Mouse (Mus musculus): ENCODE results near the gene Lhfpl2. TPM values are rescaled to one million over a fixed set of nuclear protein-coding genes. Genes with fewer than 3 reads are reported as not detected.
"Not testable (repeated sequence)": the region's sequence is repeated elsewhere in the genome, so short reads cannot be mapped to it uniquely, and the experiment has no call there.

Gene Lhfpl2
- 10 to 100 TPM; 27.4 to 49.2 (median 34.5) TPM for total RNA-seq (2022)

DNA sequence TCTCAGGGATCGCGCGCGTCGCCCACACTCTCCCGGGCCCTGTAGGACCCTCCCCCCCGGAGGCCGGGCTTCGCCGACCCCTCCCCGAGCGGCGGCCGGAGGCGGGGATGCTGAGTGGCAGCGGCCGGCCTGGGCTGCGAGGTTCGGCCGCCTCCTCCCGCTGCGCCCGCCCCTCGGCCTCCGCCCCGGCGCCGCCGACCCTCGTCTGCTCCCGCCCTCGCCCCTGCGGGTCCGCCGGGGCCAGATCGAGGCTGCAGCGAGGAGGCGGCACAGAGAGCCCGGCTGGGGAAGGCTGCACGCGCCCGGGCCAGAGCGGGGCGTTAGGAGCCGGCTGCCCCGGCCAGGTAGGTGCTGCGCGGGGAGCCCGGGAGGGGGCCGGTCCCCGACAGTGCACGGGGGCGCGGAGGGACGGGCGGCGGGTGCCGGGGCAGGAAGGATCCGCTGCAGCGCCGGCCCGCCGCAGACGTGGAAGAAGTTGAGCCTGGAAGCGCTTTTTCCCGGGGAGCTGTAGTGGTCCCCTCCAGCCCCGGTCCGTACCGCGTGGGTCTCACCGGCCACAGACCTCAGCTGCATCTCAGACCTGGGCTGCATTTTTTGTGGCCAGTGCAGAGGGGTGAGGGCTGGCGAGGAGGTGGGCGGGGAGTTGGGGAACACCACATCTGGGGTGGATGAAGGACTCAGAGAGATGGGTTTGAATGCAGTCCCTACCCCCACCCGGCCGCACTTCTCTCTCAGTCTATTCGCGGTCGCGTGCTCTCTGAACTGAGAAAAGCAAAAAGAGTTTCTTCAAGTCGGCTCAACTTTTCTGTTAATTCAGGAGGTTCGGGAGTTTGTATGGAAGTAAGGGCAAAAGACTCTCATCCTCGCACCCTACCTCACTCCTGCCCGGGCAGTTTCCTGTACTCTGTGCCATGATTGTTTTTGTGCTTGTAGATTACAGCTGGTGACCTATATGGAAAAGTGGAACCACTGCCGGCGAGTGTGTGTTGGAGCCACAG, at the start of gene Lhfpl2:
TSS of gene Lhfpl2 (plus strand) at position 234 of the 998 bp plus-strand sequence.
- no peak for DNase-seq

DNA sequence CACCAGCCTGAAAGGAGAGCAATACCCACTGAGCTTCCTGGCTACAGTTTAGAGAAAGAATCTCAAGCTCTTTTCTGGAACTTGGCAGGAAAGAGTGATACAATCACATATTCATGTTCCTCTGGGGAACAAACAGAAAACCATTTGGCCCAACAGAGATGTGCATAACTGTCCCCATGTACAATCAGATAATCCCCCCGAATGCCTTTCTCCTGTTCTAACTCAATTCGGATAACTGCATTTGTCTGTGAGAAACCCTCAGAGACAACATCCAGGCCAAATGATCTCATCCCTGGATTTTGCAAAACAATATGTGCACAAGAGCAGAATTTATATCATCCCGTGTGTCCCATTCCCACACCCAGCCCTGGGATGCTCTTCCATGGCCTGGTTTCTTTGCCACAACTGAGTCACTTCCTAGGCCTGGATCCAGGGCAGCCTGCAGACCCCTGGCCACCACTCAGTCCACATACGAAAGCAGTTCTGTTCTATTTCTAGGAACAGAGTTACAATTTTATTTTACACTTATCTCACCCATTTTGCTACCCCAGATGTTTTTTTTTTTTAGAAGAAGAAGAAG, 45.5 kb upstream of the Lhfpl2 start:
- DNase-seq = no peak

DNA sequence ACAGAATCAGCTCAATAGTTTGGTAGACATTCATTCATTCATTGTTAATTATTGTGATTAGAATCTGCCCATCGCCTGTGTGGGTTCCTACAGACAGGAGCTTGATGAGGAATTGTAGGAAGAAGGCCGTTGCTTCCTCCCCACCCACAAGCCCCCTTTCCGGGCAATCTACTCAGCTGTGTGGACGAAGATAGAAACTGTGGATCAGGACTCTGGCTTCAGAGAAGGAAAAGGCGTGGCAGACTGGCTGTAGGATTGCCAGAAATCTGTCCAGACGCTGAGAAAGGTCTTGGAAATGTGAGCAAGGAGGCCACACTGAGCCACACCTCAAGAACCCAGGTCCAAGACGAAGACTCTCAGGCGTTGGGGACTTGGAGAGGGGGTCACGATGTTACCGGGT, 43.6 kb upstream of the Lhfpl2 start:
- no peak for DNase-seq

DNA sequence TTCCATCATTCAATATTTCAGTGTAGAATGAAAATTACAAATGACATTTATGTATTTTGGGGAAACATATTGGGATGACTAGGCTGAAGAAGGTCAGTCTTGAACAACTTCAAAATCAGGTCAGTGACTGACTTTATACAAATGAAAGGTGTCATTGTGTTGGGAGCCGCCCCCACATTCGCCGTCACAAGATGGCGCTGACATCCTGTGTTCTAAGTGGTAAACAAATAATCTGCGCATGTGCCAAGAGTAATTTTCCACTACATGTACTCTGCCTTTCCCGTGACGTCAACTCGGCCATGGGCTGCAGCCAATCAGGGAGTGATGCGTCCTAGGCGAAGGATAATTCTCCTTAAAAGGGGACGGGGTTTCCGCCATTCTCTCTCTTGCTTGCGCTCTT, 33.0 kb upstream of the Lhfpl2 start:
- not testable (repeated sequence) for DNase-seq

DNA sequence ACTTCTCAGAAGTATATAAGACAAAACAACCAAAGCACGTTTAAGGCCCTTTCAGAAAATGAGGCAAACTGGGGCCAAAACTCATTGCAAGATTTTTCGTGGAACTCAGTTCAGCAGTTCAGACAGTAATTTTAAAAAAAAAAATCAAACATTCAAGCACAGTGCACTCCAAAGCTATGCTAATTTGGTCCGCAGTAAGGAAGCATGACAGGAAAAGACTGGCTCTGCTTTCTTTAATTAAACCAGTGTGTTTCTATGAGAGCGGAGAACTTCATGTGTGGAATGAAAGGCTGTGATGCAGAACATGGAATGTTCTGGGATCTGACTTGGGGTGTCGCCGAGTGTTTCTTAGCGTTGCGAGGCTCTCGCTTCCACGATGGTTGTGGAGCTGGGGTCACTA, 28.4 kb upstream of the Lhfpl2 start:
- DNase-seq = no peak

DNA sequence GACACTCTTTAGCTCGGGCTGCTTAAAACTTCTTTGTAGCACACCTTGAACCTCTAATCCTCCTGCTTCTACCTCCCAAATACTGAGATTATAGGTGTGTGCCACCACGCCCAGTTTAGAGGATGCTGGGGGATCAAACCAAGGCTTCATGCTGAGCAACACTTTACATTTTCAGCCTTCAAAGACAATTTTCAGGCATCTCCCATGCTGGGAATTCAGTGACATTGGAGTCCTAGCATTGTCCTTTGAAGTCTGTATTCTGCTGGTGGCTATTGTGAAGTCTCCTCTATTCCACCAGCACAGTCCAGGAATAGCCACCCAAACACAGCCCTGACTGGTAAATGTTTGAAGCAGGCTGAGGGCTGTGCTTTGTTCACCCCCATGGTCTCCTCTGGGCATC, 27.0 kb upstream of the Lhfpl2 start:
- no peak for DNase-seq

DNA sequence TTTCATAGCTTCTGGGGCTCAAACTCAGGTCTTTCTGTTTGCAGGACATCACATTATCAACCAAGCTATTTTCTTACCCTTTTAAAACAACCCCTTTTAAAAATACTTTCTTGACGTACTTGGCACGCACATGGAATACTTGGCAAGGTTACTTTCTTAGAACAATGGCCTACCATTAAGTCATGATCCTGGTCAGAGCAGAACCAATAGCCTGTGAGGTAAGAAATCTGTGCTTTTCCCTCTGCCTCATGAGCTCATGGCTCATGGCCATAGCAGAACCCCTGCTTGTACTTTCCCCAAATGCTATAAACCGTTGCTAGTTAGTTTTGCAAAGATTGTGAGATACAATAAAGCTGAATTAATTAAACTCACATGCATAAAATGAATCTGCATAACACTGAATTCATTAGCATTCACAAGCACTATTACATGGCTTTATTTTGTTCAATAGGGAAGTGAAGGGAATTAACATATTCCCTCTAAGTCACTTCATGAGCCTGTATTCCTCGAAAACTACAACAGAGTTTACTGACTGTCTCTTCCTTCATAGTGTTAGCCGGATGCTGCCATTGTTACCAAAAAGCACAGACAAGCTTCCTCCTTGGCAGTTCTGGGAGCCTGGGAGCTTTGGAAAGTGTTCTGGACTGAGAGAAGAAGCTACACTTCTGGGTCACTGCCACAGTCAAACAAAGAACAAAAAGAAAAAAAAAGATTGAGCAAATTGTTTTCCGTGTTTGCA, 20.1 kb upstream of the Lhfpl2 start:
- no peak for DNase-seq

DNA sequence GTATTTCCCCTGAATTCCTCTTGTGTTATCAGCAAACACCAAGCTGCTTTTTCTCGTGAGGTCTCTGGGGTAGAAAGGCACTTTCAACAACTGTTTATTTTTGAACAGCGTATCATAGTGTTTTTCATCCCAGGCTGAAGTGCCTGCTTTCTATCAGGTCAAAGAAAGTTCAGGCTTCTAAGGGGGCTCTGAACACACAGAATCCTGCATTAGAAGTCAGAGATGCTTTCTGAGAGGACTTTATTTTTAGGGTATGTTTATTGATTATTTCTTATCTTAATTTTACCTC, 19.6 kb upstream of the Lhfpl2 start:
- no peak for DNase-seq

DNA sequence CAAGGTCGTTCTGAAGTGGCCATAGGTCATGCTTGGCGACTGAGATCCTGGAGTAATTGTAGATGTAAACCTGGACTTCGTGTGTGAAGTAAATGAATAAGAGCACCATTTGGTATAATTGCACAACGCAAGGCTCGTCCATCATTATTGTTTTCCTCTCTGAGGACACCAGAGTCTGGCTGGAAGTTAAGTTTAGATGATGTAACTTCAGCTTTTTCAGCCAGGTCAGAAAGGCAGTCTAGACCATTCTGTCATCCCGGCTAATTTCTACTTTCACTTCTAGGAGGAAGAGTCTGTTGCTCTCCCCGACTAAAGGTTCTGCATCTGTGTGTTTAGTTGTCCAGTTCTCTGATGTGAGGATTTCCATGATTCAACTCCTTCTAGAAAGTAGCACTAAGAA, 7.6 kb upstream of the Lhfpl2 start:
- DNase-seq = no peak

DNA sequence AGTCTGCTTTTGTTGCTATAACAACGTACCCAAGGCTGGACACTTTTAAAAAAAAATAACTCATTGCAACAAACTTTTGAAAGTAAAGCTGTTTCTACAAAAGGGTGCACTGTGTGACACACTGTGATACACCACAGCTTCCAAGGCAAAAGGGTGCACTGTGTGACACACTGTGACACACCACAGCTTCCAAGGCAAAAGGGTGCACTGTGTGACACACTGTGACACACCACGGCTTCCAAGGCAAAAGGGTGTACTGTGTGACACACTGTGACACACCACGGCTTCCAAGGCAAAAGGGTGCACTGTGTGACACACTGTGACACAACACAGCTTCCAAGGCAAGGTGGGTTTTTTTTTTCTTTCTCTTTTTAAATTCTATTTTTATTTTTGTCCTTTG, 6.8 kb upstream of the Lhfpl2 start:
- DNase-seq = no peak

DNA sequence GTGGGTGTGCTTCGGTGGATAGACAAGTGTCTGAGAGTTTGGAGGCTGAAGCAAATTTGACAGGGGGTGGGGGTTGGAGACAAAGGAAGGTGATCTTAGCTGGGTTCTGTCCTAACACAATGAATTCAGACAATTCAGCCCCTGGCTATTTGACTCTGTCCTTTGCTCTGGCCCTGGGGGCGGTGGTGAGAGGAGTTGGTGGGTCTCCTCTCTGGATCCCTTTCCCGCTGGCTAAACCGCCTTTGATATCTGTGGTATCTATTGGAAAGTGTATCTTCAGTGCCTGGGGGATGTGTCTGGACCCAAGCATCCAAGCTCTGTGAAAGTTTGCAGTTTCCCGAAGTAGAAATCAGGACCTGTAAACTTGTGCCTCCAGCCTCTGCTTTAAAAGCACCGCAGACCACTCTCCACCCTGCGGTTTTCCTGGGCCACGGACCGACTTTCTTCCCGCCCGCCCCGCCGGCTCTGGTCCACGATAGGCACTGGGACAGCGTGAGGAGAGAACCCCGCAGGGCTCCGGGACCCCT, 497 bp upstream of the Lhfpl2 start:
- no peak for DNase-seq

DNA sequence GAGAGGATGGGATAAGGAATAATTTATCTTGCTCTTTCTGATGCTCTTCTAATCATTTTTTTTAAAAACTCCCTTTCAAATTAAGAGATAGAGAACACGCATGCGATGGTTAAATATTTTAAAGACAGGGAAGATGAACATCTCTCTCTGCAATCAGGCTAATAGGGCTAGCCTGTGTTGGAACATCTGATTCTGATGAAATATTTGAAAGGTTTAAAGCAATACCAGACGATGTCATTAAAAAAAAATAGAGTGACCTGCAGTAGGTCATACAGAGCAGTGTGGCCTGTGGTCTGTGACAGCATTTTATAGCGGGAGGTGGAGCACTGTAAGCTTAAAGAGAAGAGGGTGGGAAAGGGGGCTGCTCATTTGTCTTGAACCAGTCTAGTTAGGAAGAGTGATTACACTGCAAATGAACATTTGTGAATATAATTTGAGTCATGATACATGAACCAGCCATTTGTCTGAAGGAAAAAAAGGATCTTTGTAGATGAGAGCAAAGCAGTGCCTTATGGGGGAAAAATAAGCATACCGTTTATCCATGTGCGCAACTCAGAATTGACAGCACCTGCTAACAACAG, 1.1 kb downstream of the Lhfpl2 start:
- DNase-seq = no peak

DNA sequence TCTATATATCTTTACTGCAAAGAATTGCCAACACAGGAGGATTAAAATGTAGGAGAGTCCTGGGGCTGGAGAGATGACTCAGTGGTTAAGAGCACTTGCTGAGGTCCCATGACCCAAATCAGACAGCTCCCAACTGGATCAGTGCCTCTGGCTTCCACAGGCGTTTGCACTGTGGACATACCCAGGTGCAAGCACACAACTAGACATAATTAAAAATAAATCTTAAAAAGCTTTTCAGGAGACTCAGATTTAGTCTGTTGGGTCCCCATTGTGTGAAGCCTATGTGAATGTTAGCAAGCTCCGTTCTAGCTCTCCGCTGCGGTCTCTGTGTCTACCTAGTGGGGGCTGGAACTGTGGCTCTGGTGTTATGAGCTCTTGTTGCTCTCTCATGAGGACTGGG, 1.8 kb downstream of the Lhfpl2 start:
- no peak for DNase-seq

DNA sequence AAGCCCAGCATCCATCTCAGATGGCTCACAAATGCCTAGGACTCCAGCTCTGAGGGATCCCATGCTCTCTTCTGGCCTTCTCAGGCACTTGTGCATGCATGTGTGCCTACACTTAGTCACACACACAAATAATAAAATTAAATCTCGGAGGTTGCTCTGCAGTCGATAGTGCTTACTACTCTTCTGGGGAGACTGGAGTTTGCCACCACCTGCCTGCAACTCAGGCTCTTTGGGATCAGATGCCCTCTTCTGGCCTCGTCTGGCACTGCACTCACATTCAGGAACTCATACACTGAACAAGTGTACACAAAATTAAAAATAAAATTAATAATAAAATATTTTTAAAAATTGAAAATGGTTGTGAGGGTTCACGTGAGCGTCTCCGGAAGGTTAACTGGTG, 2.2 kb downstream of the Lhfpl2 start:
- no peak for DNase-seq

DNA sequence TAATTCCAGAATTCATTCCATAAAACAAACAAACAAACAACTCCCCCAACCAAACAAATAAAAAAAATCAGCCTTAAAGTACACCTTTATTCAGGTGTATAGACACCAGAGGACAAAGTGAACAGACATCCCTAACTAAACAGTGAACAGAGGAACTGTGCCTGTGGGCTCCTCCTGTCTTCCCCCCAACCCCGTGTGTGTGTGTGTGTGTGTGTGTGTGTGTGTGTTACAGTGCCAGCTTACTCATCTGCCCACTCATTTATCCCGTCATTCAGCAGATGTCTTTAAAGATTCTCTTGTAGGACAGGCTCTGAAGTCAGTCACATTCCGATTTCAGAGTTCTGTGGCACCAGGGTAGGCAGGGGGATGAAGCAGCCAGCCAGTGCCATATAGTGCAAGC, 2.9 kb downstream of the Lhfpl2 start:
- no peak for DNase-seq

DNA sequence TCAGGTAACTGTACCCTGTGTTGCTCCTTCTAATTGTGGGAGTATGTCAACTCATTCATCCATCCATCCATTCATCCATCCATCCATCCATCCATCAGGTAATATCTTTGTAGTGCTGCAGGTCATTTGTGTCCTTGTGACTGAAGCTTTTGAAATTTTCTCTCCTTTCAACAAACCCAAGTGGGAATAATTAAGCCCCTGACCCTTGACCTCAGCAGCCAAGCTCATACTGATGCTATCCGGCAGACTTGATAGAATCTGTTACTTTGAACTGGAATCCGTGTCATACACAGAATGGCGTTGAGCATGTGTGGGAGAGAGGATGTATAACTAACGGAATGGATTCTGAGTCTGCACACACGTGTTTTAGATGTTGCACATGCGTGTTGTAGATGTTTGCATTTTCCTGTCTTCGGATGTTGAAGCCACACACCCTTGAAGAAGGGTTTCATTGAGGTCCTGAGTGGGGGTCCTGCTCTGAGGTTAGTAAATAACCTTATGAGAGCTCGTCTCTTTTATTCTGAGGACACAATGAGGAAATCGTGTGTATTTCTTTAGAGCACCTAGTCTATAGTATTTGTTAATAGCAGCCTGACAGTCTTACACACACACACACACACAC, 3.8 kb downstream of the Lhfpl2 start:
- no peak for DNase-seq

DNA sequence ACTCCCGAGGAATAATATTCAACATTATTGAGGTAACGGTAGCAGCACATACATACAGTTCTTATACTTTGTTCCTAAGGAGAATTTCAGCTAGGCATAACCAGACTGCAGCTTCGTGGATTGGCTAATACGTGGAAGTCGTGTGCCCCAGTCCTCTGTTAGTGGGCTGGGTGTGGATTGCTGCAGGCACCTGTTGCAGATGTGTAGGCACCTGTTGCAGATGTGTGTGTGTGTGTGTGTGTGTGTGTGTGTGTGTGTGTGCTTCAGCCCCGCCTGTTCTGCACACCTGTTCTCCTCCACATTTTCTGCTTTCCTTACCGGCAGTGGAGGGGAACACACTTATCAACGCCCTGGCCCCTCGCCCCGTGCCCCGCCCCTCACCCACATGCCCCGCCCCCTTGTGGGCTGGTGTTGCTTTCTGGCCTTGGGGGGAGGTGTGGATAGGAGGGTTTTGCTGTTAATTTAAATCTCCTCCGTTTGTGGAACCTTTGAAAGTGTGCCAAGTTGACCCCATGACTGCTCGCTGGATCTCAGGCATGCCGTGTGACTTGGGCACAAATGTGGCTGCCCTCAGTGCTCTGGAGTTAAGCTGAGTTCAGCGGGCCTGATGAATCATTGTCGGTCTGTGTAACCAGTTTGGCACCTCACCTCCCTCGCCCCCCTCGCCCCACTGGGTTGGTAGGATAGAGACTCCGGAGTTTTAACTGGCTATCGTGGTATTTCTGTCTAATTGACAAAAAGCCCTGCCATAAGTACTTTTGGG, 4.9 kb downstream of the Lhfpl2 start:
- no peak for DNase-seq

DNA sequence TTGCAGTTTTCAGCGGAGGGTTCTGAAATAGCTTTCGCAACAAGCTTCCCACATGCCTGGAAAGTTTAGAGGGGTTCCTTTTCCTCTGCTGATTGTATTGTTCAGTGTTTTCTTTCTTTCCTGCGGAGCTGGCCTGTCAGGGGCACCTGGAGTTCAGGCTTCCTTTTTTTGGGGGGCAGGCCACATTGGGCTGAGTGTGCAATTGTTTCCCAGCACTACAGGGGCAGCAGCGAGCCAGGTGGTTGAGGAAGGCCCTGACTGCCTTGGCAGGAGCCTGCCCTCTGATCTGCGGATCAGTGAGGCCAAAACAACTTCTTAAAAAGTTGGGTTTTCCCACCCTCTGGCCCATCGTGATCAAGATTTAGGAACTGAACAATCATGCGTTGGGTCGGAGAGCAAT, 5.6 kb downstream of the Lhfpl2 start:
- DNase-seq = no peak

DNA sequence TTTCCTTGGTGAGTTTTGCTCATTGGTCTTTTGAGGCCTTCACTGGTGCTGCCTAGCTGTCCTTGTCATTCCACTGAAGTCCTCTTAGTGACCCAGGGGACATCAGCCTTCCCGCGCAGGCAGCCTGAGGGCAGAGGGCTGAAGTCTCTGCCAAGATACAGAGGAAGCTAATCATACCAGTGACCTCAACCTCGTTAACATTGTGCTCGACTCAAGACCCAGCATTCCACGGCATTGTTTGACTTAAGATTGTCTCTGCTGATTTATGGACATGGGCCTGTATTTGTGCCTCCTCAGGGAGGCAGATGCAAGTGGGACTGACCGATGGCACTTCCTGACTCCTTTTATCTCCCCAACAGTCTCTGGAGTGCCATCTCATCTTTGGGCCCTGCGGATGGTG, 7.0 kb downstream of the Lhfpl2 start:
- peak; percentile 59 for DNase-seq

DNA sequence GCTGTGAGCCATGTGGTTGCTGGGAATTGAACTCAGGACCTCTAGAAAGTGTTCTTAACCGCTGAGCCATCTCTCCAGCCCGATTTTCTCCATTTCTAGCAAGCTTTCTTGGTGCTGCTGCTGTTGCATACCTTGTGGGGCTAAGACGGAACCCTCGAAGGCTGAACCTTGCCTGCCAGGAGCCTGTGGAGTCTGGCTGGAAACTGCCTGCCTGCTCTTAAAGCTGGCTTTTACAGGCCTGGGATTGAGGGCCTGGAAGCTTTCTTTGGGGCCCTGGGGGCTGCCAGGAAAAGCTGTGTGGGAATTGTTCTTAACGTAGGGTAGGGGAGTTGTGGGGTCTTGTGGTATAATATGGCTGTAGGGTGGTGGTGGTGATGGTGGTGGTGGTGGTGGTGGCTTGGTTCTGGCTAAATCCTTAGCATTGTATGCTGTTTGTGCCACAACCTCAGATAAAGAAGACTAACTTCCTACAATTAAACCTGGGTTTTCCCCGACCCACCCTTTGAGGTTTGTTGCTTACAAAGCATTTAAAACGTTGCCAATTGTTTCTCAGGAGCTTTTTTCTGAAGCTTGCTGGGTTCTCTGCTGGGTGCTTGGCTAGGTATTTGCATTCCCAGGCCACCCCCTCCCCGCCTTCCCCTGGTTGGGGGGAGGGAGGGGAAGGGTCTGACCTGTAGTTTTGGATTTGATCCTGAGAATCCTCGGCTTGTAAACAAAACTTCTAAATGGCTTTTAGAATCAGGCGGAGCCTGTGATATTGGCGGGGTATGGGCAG, 7.9 kb downstream of the Lhfpl2 start:
- no peak for DNase-seq
